Mouse (Mus musculus) MEL (cell line): ENCODE results near the gene Dock7. TPM values are rescaled to one million over a fixed set of nuclear protein-coding genes. Genes with fewer than 3 reads are reported as not detected.

Experiments used
- DNase-seq: peaks from one replicate; pipeline ENCODE4 v3.0.0; 2011; ENCODE audit warnings: low read depth, low spot score
- H3K27ac ChIP-seq: 2 replicates; pipeline ENCODE4 v1.5.1; 2012; ENCODE audit warnings: low read depth, mild to moderate bottlenecking, control low read depth, low read length, moderate library complexity; ENCODE audit not compliant: control insufficient read depth
- H3K27me3 ChIP-seq, 2 experiments: fragments of 150-350 bp in 1 of 2; sonication (generic) in 1 of 2; 2 replicates each; pipeline ENCODE4 v1.6.1; 2012; ENCODE audit warnings: low read length in 2 of 2, mild to moderate bottlenecking in 2 of 2, improper control_type of control experiment in 1 of 2, moderate library complexity in 1 of 2; ENCODE audit not compliant: insufficient read depth in 2 of 2, control insufficient read depth in 1 of 2
- H3K36me3 ChIP-seq, 2 experiments: 2 replicates each; pipeline ENCODE4 v1.6.1; 2012 to 2014; ENCODE audit warnings: low read length in 2 of 2, improper control_type of control experiment in 1 of 2, inconsistent platforms in 1 of 2, mild to moderate bottlenecking in 1 of 2; ENCODE audit not compliant: insufficient read depth in 2 of 2, control insufficient read depth in 1 of 2
- H3K4me1 ChIP-seq, 2 experiments: fragments of 150-350 bp in 1 of 2; sonication (generic) in 1 of 2; 2 replicates each; pipeline ENCODE4 v1.6.1; 2012; ENCODE audit warnings: low read length in 2 of 2, improper control_type of control experiment in 1 of 2, mild to moderate bottlenecking in 1 of 2; ENCODE audit not compliant: insufficient read depth in 2 of 2, control insufficient read depth in 1 of 2
- H3K4me3 ChIP-seq, 2 experiments: fragments of 150-350 bp in 1 of 2; sonication (generic) in 1 of 2; 2 replicates each; pipeline ENCODE4 v1.5.1; 2012; ENCODE audit warnings: low read depth in 2 of 2, low read length in 2 of 2, mild to moderate bottlenecking in 2 of 2, moderate library complexity in 2 of 2, control low read depth in 1 of 2, improper control_type of control experiment in 1 of 2; ENCODE audit not compliant: control insufficient read depth in 1 of 2, insufficient read depth in 1 of 2
- H3K79me2 ChIP-seq: 2 replicates; pipeline ENCODE4 v1.6.1; 2012; ENCODE audit warnings: mild to moderate bottlenecking, low read length, moderate library complexity; ENCODE audit not compliant: control insufficient read depth, poor library complexity, insufficient read depth
- H3K9ac ChIP-seq: 2 replicates; pipeline ENCODE4 v1.6.1; 2012; ENCODE audit warnings: low read depth, mild to moderate bottlenecking, control low read depth, low read length, moderate library complexity; ENCODE audit not compliant: control insufficient read depth, poor library complexity, severe bottlenecking
- H3K9me3 ChIP-seq: fragments of 150-350 bp; sonication (generic); replicated peaks from 2 replicates; pipeline ENCODE4 v1.6.1; 2012; ENCODE audit warnings: mild to moderate bottlenecking, low read length, improper control_type of control experiment, moderate library complexity; ENCODE audit not compliant: insufficient read depth
- CHD1 ChIP-seq: IDR thresholded peaks from 2 replicates; pipeline ENCODE4 v1.6.1; 2012; ENCODE audit warnings: low read depth, mild to moderate bottlenecking, inconsistent platforms, low read length, improper control_type of control experiment
- CHD2 ChIP-seq: IDR thresholded peaks from 2 replicates; pipeline ENCODE4 v1.6.1; 2011; ENCODE audit warnings: low read length, improper control_type of control experiment
- EP300 ChIP-seq, 2 experiments: IDR thresholded peaks; 2 replicates each; pipeline ENCODE4 v1.6.1; 2011; ENCODE audit warnings: improper control_type of control experiment in 2 of 2, low read length in 2 of 2, low read depth in 1 of 2, mild to moderate bottlenecking in 1 of 2
- ETS1 ChIP-seq: IDR thresholded peaks from 2 replicates; pipeline ENCODE4 v1.6.1; 2012; ENCODE audit warnings: low read depth, mild to moderate bottlenecking, inconsistent platforms, low read length, improper control_type of control experiment, moderate library complexity
- GABPA ChIP-seq: IDR thresholded peaks from 2 replicates; pipeline ENCODE4 v1.6.1; 2012; ENCODE audit warnings: low read depth, mild to moderate bottlenecking, inconsistent platforms, low read length, improper control_type of control experiment, moderate library complexity
- GATA1 ChIP-seq: IDR thresholded peaks from 2 replicates; pipeline ENCODE4 v1.6.1; 2011; ENCODE audit warnings: low read depth, low read length, improper control_type of control experiment
- HCFC1 ChIP-seq: IDR thresholded peaks from 2 replicates; pipeline ENCODE4 v1.6.1; 2012; ENCODE audit warnings: low read depth, mild to moderate bottlenecking, inconsistent platforms, low read length, improper control_type of control experiment, moderate library complexity
- JUND ChIP-seq: IDR thresholded peaks from 2 replicates; pipeline ENCODE4 v1.6.1; 2011; ENCODE audit warnings: low read depth, mild to moderate bottlenecking, improper control_type of control experiment, low read length
- KAT2A ChIP-seq: conservative IDR thresholded peaks from 2 replicates; pipeline ENCODE4 v1.6.1; 2012; ENCODE audit warnings: low read depth, low read length, improper control_type of control experiment, inconsistent platforms
- MAZ ChIP-seq: IDR thresholded peaks from 2 replicates; pipeline ENCODE4 v1.6.1; 2012; ENCODE audit warnings: low read depth, mild to moderate bottlenecking, inconsistent platforms, low read length, improper control_type of control experiment
- MXI1 ChIP-seq: IDR thresholded peaks from 2 replicates; pipeline ENCODE4 v1.6.1; 2011; ENCODE audit warnings: mild to moderate bottlenecking, low read depth, low read length, improper control_type of control experiment
- MYB ChIP-seq: IDR thresholded peaks from 2 replicates; pipeline ENCODE4 v1.6.1; 2011; ENCODE audit warnings: mild to moderate bottlenecking, low read depth, low read length, improper control_type of control experiment
- MYC ChIP-seq: IDR thresholded peaks from 2 replicates; pipeline ENCODE4 v1.6.1; 2011; ENCODE audit warnings: low read depth, mild to moderate bottlenecking, low read length, improper control_type of control experiment, moderate library complexity
- POLR2A ChIP-seq, 2 experiments: IDR thresholded peaks; 2 replicates each; pipeline ENCODE4 v1.6.1; 2011 to 2012; ENCODE audit warnings: low read length in 2 of 2, mild to moderate bottlenecking in 2 of 2, control low read depth in 1 of 2, improper control_type of control experiment in 1 of 2, low read depth in 1 of 2, moderate library complexity in 1 of 2; ENCODE audit not compliant: control insufficient read depth in 1 of 2, insufficient read depth in 1 of 2, poor library complexity in 1 of 2
- POLR2AphosphoS2 ChIP-seq: IDR thresholded peaks from 2 replicates; pipeline ENCODE4 v1.6.1; 2011; ENCODE audit warnings: low read length, improper control_type of control experiment
- POLR2AphosphoS5 ChIP-seq: IDR thresholded peaks from 2 replicates; pipeline ENCODE4 v1.6.1; 2012; ENCODE audit warnings: low read depth, borderline replicate concordance, mild to moderate bottlenecking, inconsistent platforms, low read length, moderate library complexity, mixed read lengths
- SMC3 ChIP-seq: IDR thresholded peaks from 2 replicates; pipeline ENCODE4 v1.6.1; 2011; ENCODE audit warnings: low read depth, low read length, improper control_type of control experiment
- TBP ChIP-seq: IDR thresholded peaks from 2 replicates; pipeline ENCODE4 v1.8.0; 2011; ENCODE audit warnings: low read depth, low read length, improper control_type of control experiment
- TCF12 ChIP-seq: IDR thresholded peaks from 2 replicates; pipeline ENCODE4 v1.6.1; 2014; ENCODE audit warnings: low read depth, mild to moderate bottlenecking, inconsistent platforms, low read length, improper control_type of control experiment, moderate library complexity
- UBTF ChIP-seq: IDR thresholded peaks from 2 replicates; pipeline ENCODE4 v1.6.1; 2012; ENCODE audit warnings: low read depth, mild to moderate bottlenecking, inconsistent platforms, low read length, improper control_type of control experiment, moderate library complexity, borderline replicate concordance; ENCODE audit not compliant: insufficient read depth
- USF1 ChIP-seq: IDR thresholded peaks from 2 replicates; pipeline ENCODE4 v1.6.1; 2014; ENCODE audit warnings: low read depth, mild to moderate bottlenecking, inconsistent platforms, low read length, improper control_type of control experiment, moderate library complexity
- USF2 ChIP-seq, 2 experiments: IDR thresholded peaks; 2 replicates each; pipeline ENCODE4 v1.6.1; 2011 to 2012; ENCODE audit warnings: improper control_type of control experiment in 2 of 2, low read length in 2 of 2, borderline replicate concordance in 1 of 2, inconsistent platforms in 1 of 2, low read depth in 1 of 2, mild to moderate bottlenecking in 1 of 2; ENCODE audit not compliant: insufficient read depth in 1 of 2
- ZC3H11A ChIP-seq: IDR thresholded peaks from 2 replicates; pipeline ENCODE4 v1.6.1; 2012; ENCODE audit warnings: low read depth, mild to moderate bottlenecking, inconsistent platforms, low read length, improper control_type of control experiment
- ZKSCAN1 ChIP-seq: IDR thresholded peaks from 2 replicates; pipeline ENCODE4 v1.6.1; 2012; ENCODE audit warnings: low read depth, mild to moderate bottlenecking, inconsistent platforms, low read length, improper control_type of control experiment, moderate library complexity
- polyA plus RNA-seq, 2 experiments: library from polyadenylated mRNA; stranded (reverse) in 1 of 2; unstranded in 1 of 2; fragments of >175 nt in 1 of 2; fragments of >200 nt in 1 of 2; gene quantifications; 2 replicates each; pipeline versions ENCODE4 v1.2.1 to v1.2.4; 2012; ENCODE audit warnings: low replicate concordance in 2 of 2, low read depth in 1 of 2; ENCODE audit not compliant: insufficient read length in 2 of 2, insufficient read depth in 1 of 2, missing spikeins in 1 of 2
- total RNA-seq: library from RNA; depleted of rRNA; stranded (reverse); fragments of 300-350 nt; gene quantifications from 2 replicates; pipeline ENCODE4 v1.2.3, GENCODE M21; 2012

Gene Dock7
- total and polyA plus RNA-seq, 3 experiments = 19.5 to 19.8 TPM; not detected in 1

DNA sequence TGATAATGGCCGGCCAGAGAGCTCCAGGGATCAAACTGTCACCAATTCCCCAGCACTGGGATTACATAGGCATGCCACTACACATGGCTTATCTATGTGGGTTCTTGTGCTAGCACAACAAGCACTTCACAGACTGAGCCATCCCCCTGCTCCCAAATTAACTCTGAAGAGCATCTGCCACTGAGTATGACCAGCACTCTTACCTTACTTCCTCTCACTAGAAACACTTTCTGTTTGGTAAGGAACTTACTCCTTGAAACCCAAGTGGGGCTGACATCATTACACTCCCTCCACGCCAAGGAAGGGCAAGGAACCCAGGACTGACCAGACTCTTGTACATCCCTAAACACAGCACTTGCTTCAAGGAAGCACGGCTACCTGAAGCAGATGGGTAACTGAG is 9.0 kb downstream of the Dock7 start:
- Histone ChIP-seq H3K27me3 (no peaks in the 10 kb centered on the region), H3K4me1 (peaks cover 5 to 6% of the 10 kb centered on the region in 2 experiments), H3K79me2 (peaks cover 17% of the 10 kb centered on the region), H3K27ac (no peak overlapping the region), H3K4me3 (no peak overlapping the region), H3K36me3 (peaks cover 0 to 7% of the 10 kb centered on the region in 2 experiments; a peak in 2 of 4 replicates), H3K9ac (no peak overlapping the region), H3K9me3 (no peaks in the 10 kb centered on the region)
- peak; percentile 30 for DNase-seq
- TF ChIP-seq TBP (no peak), EP300 (IDR thresholded peaks at IDR 0.05; ENCODE audit: low read depth in 1 of 2, low read length in 2 of 2) (no peak), CHD2 (no peak), KAT2A (no peak), GATA1 (no peak), HCFC1 (no peak), USF2 (IDR thresholded peaks at IDR 0.05; ENCODE audit: borderline replicate concordance in 1 of 2, insufficient read depth in 1 of 2, low read depth in 1 of 2, low read length in 2 of 2) (no peak), POLR2A (IDR thresholded peaks at IDR 0.05; ENCODE audit: control insufficient read depth in 1 of 2, insufficient read depth in 1 of 2, low read depth in 1 of 2, low read length in 2 of 2, poor library complexity in 1 of 2) (no peak), MYB (no peak), POLR2AphosphoS2 (no peak), MAZ (no peak), USF1 (no peak), JUND (no peak), ZC3H11A (no peak), GABPA (no peak), MYC (no peak), MXI1 (no peak), ZKSCAN1 (no peak), SMC3 (no peak), CHD1 (no peak)

DNA sequence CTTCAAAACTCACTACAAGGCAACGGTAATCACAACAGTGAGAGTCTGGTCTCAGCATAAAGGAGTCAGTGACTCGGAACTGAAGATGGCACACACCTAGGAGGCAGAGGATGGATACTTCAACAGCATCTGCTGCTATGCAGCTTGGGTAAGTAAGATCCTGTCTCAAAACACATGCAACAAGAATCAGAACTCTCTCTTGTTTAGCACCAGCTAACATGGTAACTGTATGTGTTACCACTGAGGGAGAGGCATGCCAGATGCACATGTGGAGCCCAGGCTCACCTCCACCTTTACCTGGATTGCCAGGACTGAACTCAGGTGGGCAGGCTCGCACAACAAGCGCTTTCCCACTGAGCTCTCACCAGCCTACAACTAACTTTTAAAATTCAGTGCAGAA is 11.9 kb downstream of the Dock7 start:
- Histone ChIP-seq H3K4me1 (peaks cover 3 to 6% of the 10 kb centered on the region in 2 experiments), H3K27me3 (no peaks in the 10 kb centered on the region), H3K9ac (no peak overlapping the region), H3K9me3 (no peaks in the 10 kb centered on the region), H3K79me2 (peaks cover 11% of the 10 kb centered on the region), H3K36me3 (peaks cover 0 to 7% of the 10 kb centered on the region in 2 experiments; a peak in 2 of 4 replicates), H3K27ac (no peak overlapping the region), H3K4me3 (no peak overlapping the region)
- no peak for TF ChIP-seq HCFC1
- no peak for TF ChIP-seq UBTF
- TF ChIP-seq TBP = no peak
- TF ChIP-seq ETS1 = no peak
- no peak for TF ChIP-seq POLR2AphosphoS5
- TF ChIP-seq SMC3 = no peak
- no peak for TF ChIP-seq TCF12
- TF ChIP-seq POLR2AphosphoS2 = no peak
- TF ChIP-seq EP300 (IDR thresholded peaks at IDR 0.05; ENCODE audit: low read depth in 1 of 2, low read length in 2 of 2) = no peak
- no peak for TF ChIP-seq KAT2A
- no peak for DNase-seq
